Mouse (Mus musculus) kidney, postnatal 0 days (tissue): Measurements from ENCODE around the gene Ace. TPM values are rescaled to one million over a fixed set of nuclear protein-coding genes. Genes with fewer than 3 reads are reported as not detected.
A peak's percentile ranks its signal among the peaks of the same experiment; 100 is the strongest.

Source experiments
- ATAC-seq: fragments of 200-750 bp; cut with Nextera tagmentation; replicated peaks from 2 replicates; pipeline ENCODE4 v1.8.0; 2017; ENCODE audit warnings: low read depth, moderate number of reproducible peaks, moderate TSS enrichment, moderate library complexity; ENCODE audit not compliant: low FRiP score
- DNase-seq: peaks from one replicate; pipeline ENCODE4 v3.0.0-alpha.2; 2016; ENCODE audit warnings: low spot score
- H3K27ac ChIP-seq: fragments of 300-500 bp; sonication (generic); 2 replicates; pipeline ENCODE4 v1.5.1; 2014; ENCODE audit warnings: mild to moderate bottlenecking
- H3K27me3 ChIP-seq: fragments of 300-500 bp; sonication (generic); 2 replicates; pipeline ENCODE4 v1.6.1; 2014; ENCODE audit warnings: low read length, mixed read lengths; ENCODE audit not compliant: insufficient read depth
- H3K36me3 ChIP-seq: fragments of 300-500 bp; sonication (generic); 2 replicates; pipeline ENCODE4 v1.6.1; 2014; ENCODE audit warnings: low read length, mixed read lengths; ENCODE audit not compliant: insufficient read depth
- H3K4me1 ChIP-seq: fragments of 300-500 bp; sonication (generic); replicated peaks from 2 replicates; pipeline ENCODE4 v1.6.1; 2014; ENCODE audit warnings: antibody characterized with exemption, low read length, mixed read lengths; ENCODE audit not compliant: insufficient read depth
- H3K4me2 ChIP-seq: fragments of 300-500 bp; sonication (generic); 2 replicates; pipeline ENCODE4 v1.6.1; 2014; ENCODE audit warnings: mild to moderate bottlenecking, low read length, moderate library complexity, mixed read lengths
- H3K4me3 ChIP-seq: fragments of 300-500 bp; sonication (generic); replicated peaks from 2 replicates; pipeline ENCODE4 v1.5.1; 2014; ENCODE audit warnings: low read depth, low read length
- H3K9ac ChIP-seq: fragments of 300-500 bp; sonication (generic); 2 replicates; pipeline ENCODE4 v1.6.1; 2014; ENCODE audit warnings: low read depth, low read length
- H3K9me3 ChIP-seq: fragments of 300-500 bp; sonication (generic); replicated peaks from 2 replicates; pipeline ENCODE4 v1.6.1; 2016; ENCODE audit warnings: low read length, inconsistent platforms, mixed read lengths
- CTCF ChIP-seq: IDR thresholded peaks from 2 replicates; pipeline ENCODE4 v1.5.1; 2016; ENCODE audit warnings: antibody characterized with exemption, low read depth, mild to moderate bottlenecking, moderate library complexity
- WGBS: fragments of 180-500 bp; shearing (Covaris S2); extraction: QIAGEN DNeasy Blood & Tissue Kit; methylation state at CpG from one replicate; pipeline ENCODE4 v1.1.7; 2014; 5-methylcytosine and 5-hydroxymethylcytosine counted together
- polyA plus RNA-seq: library from polyadenylated mRNA; unstranded; fragments of >200 nt; fragmentation: Nextera tagmentation; extraction: Ambion mirVana; gene quantifications from 2 replicates; pipeline ENCODE4 v1.2.1, GENCODE M21; 2015

The Ace gene
- polyA plus RNA-seq, 1 experiment from 2014 or later = 24.4 TPM

DNA sequence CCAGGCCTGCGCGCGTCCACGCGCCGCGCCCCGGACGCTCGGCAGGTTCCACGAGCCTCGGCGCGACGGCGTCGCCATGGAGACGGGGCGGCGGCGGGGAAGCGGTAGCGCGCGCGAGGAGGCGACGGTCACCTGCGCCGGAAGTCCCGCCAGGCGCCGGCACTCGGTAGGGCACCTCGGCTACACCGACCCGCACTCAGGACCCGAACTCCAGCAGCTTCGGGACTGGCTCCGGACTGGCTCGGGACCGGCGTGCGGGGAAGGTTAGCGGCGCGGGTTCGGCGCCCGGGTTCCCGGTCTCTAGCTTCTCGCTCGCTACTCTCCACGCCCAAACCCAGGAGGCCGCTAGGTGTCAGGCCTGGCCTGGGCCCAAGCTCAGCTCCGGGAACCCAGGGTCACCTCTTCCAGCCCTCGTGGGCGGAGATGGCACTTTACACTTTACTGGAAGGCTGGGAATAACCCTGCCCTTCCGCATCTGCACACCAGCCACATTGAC lies 23.6 kb upstream of the Ace start:
- H3K4me2 ChIP-seq = peak overlapping the region; percentile 95
- peak; percentile 77 for ATAC-seq
- H3K4me1 ChIP-seq = peaks cover 10% of the 10 kb centered on the region; the same call in 1 of the 2 replicates
- H3K9ac ChIP-seq = peak overlapping the region; percentile 70
- WGBS = under 1% methylated on average over 43 of the region's 59 CpGs
- H3K4me3 ChIP-seq = peak overlapping the region; percentile 63
- H3K27me3 ChIP-seq = no peaks in the 10 kb centered on the region
- H3K27ac ChIP-seq = peak overlapping the region; percentile 87
- H3K36me3 ChIP-seq = no peaks in the 10 kb centered on the region
- peak; percentile 67 for DNase-seq
- peak; percentile 72 for TF ChIP-seq CTCF
- H3K9me3 ChIP-seq = no peaks in the 10 kb centered on the region

DNA sequence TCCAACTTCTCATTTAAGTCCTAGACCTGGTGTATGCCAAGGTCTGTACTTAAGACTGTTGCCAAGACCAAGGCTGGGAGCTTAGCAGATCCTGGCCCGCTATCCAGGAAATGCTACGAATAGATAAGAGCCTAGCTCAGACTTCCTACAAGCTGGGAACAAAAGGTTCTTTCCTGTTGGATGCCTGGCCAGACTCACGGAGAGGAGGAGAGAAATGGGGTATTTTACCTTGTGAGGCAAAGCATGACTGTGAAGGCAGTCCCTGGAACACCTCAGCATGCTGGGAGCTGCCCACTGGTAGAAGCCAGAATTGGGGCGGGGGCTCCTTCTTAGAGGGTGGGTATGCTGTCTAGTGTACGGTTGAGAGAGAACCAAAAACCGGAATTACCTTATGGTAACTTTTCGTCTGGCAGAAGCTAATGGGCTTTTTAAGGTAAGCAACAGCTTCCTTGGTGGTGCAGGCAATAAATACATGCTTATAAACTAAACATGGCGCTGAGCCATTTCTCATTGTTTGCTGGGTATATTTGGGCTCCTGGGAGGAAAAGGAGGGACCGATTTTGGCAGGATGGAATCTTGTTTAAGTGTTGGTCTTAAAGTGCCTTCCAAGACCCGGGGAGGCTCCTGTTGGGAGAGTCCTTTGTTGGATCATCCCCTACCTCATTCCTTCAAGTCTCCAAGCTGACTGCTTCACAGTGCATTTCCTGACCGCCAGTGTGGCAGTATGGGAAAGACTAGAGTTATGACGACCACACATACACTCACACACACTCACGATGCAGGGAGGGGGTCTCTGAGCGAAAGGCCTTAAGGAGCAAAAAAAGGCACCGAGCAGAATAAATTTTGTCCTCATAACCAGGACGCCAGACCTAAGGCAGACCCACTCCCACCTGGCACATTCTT lies 22.7 kb upstream of the Ace start:
- Histone ChIP-seq H3K27me3 (no peaks in the 10 kb centered on the region), H3K9ac (no peak overlapping the region), H3K4me3 (no peak overlapping the region), H3K4me2 (peak overlapping the region; percentile 95; the same call in 1 of the 2 replicates), H3K27ac (peak overlapping the region; percentile 87), H3K9me3 (no peaks in the 10 kb centered on the region), H3K4me1 (peaks cover 10% of the 10 kb centered on the region; the same call in 1 of the 2 replicates), H3K36me3 (no peaks in the 10 kb centered on the region)
- 67% methylated on average over 16 of the region's 16 CpGs for WGBS
- DNase-seq (peak; percentile 45), ATAC-seq (no peak)
- TF ChIP-seq CTCF = no peak

DNA sequence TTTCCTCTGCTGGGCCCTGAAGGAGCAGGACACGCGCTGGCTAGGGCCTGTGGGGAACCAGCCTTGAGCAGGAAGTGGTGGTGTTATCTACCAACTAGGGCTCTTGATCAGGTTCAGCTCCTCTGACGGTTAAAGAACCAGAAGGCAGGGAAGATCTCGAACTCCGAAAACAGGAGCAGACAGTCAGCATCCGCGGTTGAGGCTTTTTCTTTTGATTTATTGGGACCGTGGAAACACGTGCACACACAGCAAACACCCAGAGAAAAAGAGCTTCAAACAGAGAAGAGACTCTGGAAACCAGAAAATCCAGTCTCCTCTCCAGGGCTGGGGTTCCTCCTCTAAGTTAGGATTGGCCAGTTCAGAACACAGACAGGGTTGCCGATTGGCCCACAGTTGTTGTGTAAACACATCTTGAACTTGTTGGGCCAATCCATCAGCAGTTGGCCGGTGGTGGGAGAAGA lies 21.0 kb upstream of the Ace start:
- H3K9ac ChIP-seq = no peak overlapping the region
- ATAC-seq = no peak
- no peak overlapping the region for H3K27ac ChIP-seq

DNA sequence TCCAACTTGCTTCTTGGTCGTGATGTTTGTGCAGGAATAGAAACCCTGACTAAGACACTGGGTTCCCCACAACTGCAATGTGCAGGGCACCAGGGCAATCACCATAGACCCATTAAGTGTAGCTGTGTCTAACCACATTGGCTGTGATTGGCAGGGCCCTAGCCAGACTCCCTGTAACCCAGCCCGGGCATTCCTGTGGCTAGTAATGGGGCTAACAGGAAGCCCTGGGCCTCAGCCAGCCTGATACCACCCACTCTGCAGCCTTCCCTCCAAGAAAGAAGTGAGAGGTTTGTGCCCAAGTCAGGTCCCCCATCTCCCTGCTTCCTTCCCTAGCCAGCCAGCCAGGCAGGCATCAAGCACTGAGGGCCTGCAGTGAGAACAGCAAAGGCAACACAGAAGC lies 19.5 kb upstream of the Ace start:
- Histone ChIP-seq H3K27ac (no peak overlapping the region), H3K4me3 (no peak overlapping the region), H3K4me1 (peaks cover 13% of the 10 kb centered on the region; the same call in 1 of the 2 replicates), H3K9ac (no peak overlapping the region), H3K4me2 (no peak overlapping the region), H3K9me3 (no peaks in the 10 kb centered on the region), H3K27me3 (no peaks in the 10 kb centered on the region), H3K36me3 (no peaks in the 10 kb centered on the region)
- ATAC-seq (no peak), DNase-seq (no peak)
- 68% methylated on average over 2 of the region's 2 CpGs for WGBS
- no peak for TF ChIP-seq CTCF

More for the DNA sequence above, 21.0 kb upstream of the Ace start:
- Histone ChIP-seq H3K4me2 (no peak overlapping the region), H3K36me3 (no peaks in the 10 kb centered on the region), H3K4me1 (peaks cover 10% of the 10 kb centered on the region; the same call in 1 of the 2 replicates), H3K9me3 (no peaks in the 10 kb centered on the region), H3K27me3 (no peaks in the 10 kb centered on the region), H3K4me3 (no peak overlapping the region)
- no peak for TF ChIP-seq CTCF
- DNase-seq = peak; percentile 35
- WGBS = 38% methylated on average over 11 of the region's 11 CpGs

DNA sequence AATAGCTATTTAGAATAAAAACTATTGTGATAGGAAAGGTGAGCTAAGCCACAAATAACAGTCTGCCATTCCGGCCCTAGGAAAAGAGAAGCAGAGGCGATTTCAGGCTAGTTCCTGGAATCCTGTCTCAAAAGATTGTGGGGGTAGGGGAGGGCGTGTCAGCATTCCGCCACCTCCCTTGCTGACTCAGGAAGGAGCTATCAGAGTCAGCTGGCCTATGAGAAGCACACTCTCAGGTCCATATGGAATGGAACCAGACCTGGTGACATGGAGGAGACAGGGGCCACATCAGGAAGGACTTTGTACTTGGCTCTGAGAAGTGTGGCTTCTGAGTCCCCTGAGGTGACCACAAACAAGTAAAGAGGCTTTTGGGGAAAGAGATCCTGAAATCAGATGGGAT lies 17.2 kb upstream of the Ace start:
- TF ChIP-seq CTCF = no peak
- DNase-seq = no peak
- Histone ChIP-seq H3K9ac (no peak overlapping the region), H3K4me3 (no peak overlapping the region), H3K27me3 (no peaks in the 10 kb centered on the region), H3K4me2 (no peak overlapping the region), H3K4me1 (0 out of 2 replicates have a peak, but pooled peaks cover 3% of the 10 kb centered on the region), H3K27ac (peak overlapping the region; percentile 54), H3K9me3 (no peaks in the 10 kb centered on the region), H3K36me3 (no peaks in the 10 kb centered on the region)
- 46% methylated on average over 4 of the region's 4 CpGs for WGBS
- ATAC-seq = no peak

DNA sequence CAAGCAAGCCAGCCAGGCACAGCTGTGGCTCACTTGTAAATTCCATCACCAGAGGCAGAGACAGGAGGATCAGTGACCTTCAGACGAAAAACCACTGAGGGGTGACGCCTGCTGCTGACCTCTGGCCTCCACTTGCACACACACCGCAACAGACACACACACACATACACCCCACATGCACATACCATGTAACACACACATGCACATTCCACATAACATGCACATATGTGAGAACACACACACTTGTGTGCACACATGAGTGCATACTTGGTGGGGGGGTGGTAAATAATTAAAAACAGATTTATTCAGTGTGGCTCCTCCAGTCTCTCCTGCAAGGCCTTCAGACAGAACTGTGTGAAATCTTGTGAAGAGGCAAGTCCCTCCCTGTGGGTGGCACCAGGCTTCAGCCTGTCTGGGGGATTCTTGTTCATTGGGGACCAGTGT lies 16.1 kb upstream of the Ace start:
- peak; percentile 42 for DNase-seq

More for the DNA sequence above, 16.1 kb upstream of the Ace start:
- H3K27me3 ChIP-seq = no peaks in the 10 kb centered on the region
- H3K4me3 ChIP-seq = no peak overlapping the region
- no peaks in the 10 kb centered on the region for H3K36me3 ChIP-seq
- H3K9ac ChIP-seq = no peak overlapping the region
- peak; percentile 45 for ATAC-seq
- H3K4me2 ChIP-seq = no peak overlapping the region
- H3K27ac ChIP-seq = peak overlapping the region; percentile 72
- H3K9me3 ChIP-seq = no peaks in the 10 kb centered on the region
- WGBS = 21% methylated on average over 3 of the region's 3 CpGs
- 0 out of 2 replicates have a peak, but pooled peaks cover 3% of the 10 kb centered on the region for H3K4me1 ChIP-seq
- TF ChIP-seq CTCF = no peak
